Mouse (Mus musculus) midbrain, postnatal 0 days (tissue): Measurements from ENCODE around the gene Map4. TPM values are rescaled to one million over a fixed set of nuclear protein-coding genes. Genes with fewer than 3 reads are reported as not detected.
"Not testable (repeated sequence)": the region's sequence is repeated elsewhere in the genome, so short reads cannot be mapped to it uniquely, and the experiment has no call there.

Experiments used
- ATAC-seq: fragments of 200-750 bp; cut with Nextera tagmentation; 2 replicates; pipeline ENCODE4 v1.8.0; 2017; ENCODE audit warnings: moderate number of reproducible peaks, mild to moderate bottlenecking, moderate TSS enrichment, moderate library complexity; ENCODE audit not compliant: low FRiP score
- DNase-seq: peaks from one replicate; pipeline ENCODE4 v3.0.0-alpha.2; 2015; ENCODE audit warnings: low spot score
- H3K27ac ChIP-seq: fragments of 300-500 bp; sonication (generic); 2 replicates; pipeline ENCODE4 v1.5.1; 2014; ENCODE audit warnings: low read depth, mild to moderate bottlenecking, low read length, mixed read lengths
- H3K27me3 ChIP-seq: fragments of 300-500 bp; sonication (generic); 2 replicates; pipeline ENCODE4 v1.6.1; 2014; ENCODE audit warnings: low read length, control low read depth, mixed read lengths; ENCODE audit not compliant: insufficient read depth
- H3K36me3 ChIP-seq: fragments of 300-500 bp; sonication (generic); 2 replicates; pipeline ENCODE4 v1.6.1; 2014; ENCODE audit warnings: low read length, control low read depth, mixed read lengths; ENCODE audit not compliant: insufficient read depth
- H3K4me1 ChIP-seq: fragments of 300-500 bp; sonication (generic); 2 replicates; pipeline ENCODE4 v1.6.1; 2014; ENCODE audit warnings: mild to moderate bottlenecking, control low read depth, antibody characterized with exemption, low read length, mixed read lengths; ENCODE audit not compliant: insufficient read depth
- H3K4me2 ChIP-seq: fragments of 300-500 bp; sonication (generic); 2 replicates; pipeline ENCODE4 v1.6.1; 2014; ENCODE audit warnings: low read depth, mild to moderate bottlenecking, low read length, mixed read lengths; ENCODE audit not compliant: poor library complexity, severe bottlenecking
- H3K4me3 ChIP-seq: fragments of 300-500 bp; sonication (generic); 2 replicates; pipeline ENCODE4 v1.5.1; 2014; ENCODE audit warnings: low read depth, mild to moderate bottlenecking, low read length, moderate library complexity
- H3K9ac ChIP-seq: fragments of 300-500 bp; sonication (generic); replicated peaks from 2 replicates; pipeline ENCODE4 v1.6.1; 2014; ENCODE audit warnings: mild to moderate bottlenecking, low read length, moderate library complexity, mixed read lengths; ENCODE audit not compliant: poor library complexity, severe bottlenecking
- H3K9me3 ChIP-seq: fragments of 300-500 bp; sonication (generic); 2 replicates; pipeline ENCODE4 v1.6.1; 2016; ENCODE audit warnings: low read length, control low read depth
- CTCF ChIP-seq: IDR thresholded peaks from 2 replicates; pipeline ENCODE4 v1.5.1; 2016; ENCODE audit warnings: antibody characterized with exemption, mild to moderate bottlenecking
- WGBS: fragments of 180-500 bp; shearing (Covaris S2); extraction: QIAGEN DNeasy Blood & Tissue Kit; methylation state at CpG from one replicate; pipeline ENCODE4 v1.1.7; 2014; 5-methylcytosine and 5-hydroxymethylcytosine counted together
- polyA plus RNA-seq: library from polyadenylated mRNA; unstranded; fragments of >200 nt; fragmentation: Nextera tagmentation; extraction: Ambion mirVana; gene quantifications from 2 replicates; pipeline ENCODE4 v1.2.1, GENCODE M21; 2015
- total RNA-seq: library from RNA; depleted of rRNA; stranded (reverse); fragments of >200 nt; gene quantifications from 2 replicates; pipeline ENCODE4 v1.2.3, GENCODE M21; 2014

Map4 gene
- total and polyA plus RNA-seq, 2 experiments from 2014 or later: 225 to 293 TPM

GRCm38 (mm10) chr9:109964761-109965160 lies 33.5 kb downstream of the Map4 start:
- Histone ChIP-seq H3K9ac (no peak overlapping the region), H3K27ac (no peak overlapping the region), H3K4me1 (no peaks in the 10 kb centered on the region), H3K27me3 (no peaks in the 10 kb centered on the region), H3K4me3 (no peak overlapping the region), H3K4me2 (no peak overlapping the region), H3K9me3 (no peaks in the 10 kb centered on the region), H3K36me3 (no peaks in the 10 kb centered on the region)
- ATAC-seq (no peak), DNase-seq (no peak)
- no peak for TF ChIP-seq CTCF

GRCm38 (mm10) chr9:109968351-109969116 lies 37.3 kb downstream of the Map4 start:
- Histone ChIP-seq H3K27ac (no peak overlapping the region), H3K36me3 (no peaks in the 10 kb centered on the region), H3K4me3 (no peak overlapping the region), H3K9me3 (no peaks in the 10 kb centered on the region), H3K4me2 (no peak overlapping the region), H3K4me1 (no peaks in the 10 kb centered on the region), H3K9ac (no peak overlapping the region), H3K27me3 (no peaks in the 10 kb centered on the region)
- TF ChIP-seq CTCF: no peak
- no peak for ATAC-seq
- no peak for DNase-seq
- 66% methylated on average over 4 of the region's 4 CpGs for WGBS

- no peak for TF ChIP-seq CTCF
- no peak overlapping the region for H3K9ac ChIP-seq
- ATAC-seq (no peak), DNase-seq (no peak)
- H3K4me3 ChIP-seq: no peak overlapping the region
- no peak overlapping the region for H3K27ac ChIP-seq
- H3K27me3 ChIP-seq: no peaks in the 10 kb centered on the region
- H3K9me3 ChIP-seq: no peaks in the 10 kb centered on the region
- WGBS: 60% methylated on average over 3 of the region's 3 CpGs
- H3K4me2 ChIP-seq: no peak overlapping the region
- no peaks in the 10 kb centered on the region for H3K36me3 ChIP-seq
- H3K4me1 ChIP-seq: no peaks in the 10 kb centered on the region
Measured at GRCm38 (mm10) chr9:109969181-109969580, 37.9 kb downstream of the Map4 start.

DNA sequence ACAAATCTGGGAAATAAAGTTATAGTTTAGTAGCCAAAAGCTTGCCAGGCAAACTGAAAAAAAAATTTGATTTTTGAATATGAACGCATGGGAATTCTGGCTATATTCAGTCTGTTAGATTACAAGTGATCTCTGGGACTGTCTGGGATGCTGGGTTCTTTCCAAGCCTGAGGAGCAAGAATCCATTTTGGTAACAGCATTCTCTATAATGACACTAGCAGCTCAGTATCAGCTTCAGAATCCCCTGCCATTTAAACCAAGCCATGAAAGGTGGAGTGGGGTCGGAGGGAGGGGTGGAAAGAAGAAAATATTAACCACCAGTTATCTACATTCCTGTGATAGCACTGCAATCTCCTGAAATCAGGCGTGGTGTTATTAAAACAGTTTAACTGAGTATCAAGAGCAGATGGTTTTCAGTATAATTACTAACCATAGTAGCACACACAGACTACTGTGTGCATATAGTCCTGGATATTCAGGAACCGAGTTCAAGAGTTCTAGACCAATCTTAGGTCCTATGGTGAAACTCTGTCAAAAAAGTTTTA lies 38.6 kb downstream of the Map4 start:
- Histone ChIP-seq H3K4me3 (no peak overlapping the region), H3K36me3 (no peaks in the 10 kb centered on the region), H3K27ac (no peak overlapping the region), H3K9me3 (no peaks in the 10 kb centered on the region), H3K4me2 (no peak overlapping the region), H3K9ac (no peak overlapping the region), H3K27me3 (no peaks in the 10 kb centered on the region), H3K4me1 (no peaks in the 10 kb centered on the region)
- WGBS: 90% methylated on average over 4 of the region's 4 CpGs
- no peak for TF ChIP-seq CTCF
- ATAC-seq: no peak
- DNase-seq: no peak

GRCm38 (mm10) chr9:109971711-109972110 lies 40.5 kb downstream of the Map4 start:
- not testable (repeated sequence) for H3K9ac ChIP-seq, H3K4me3 ChIP-seq, H3K27me3 ChIP-seq, H3K4me1 ChIP-seq, H3K9me3 ChIP-seq, ATAC-seq, H3K27ac ChIP-seq, H3K36me3 ChIP-seq, H3K4me2 ChIP-seq, DNase-seq
- WGBS: 97% methylated on average over 5 of the region's 5 CpGs

GRCm38 (mm10) chr9:109980223-109980622 lies 49.0 kb downstream of the Map4 start:
- not testable (repeated sequence) for H3K9ac ChIP-seq, ATAC-seq
- WGBS: over 99% methylated on average over 4 of the region's 4 CpGs

More at GRCm38 (mm10) chr9:109980223-109980622, 49.0 kb downstream of the Map4 start:
- H3K4me2 ChIP-seq, H3K27me3 ChIP-seq, DNase-seq, H3K27ac ChIP-seq, H3K36me3 ChIP-seq, H3K9me3 ChIP-seq, H3K4me1 ChIP-seq, H3K4me3 ChIP-seq: not testable (repeated sequence)
